Mouse (Mus musculus): ENCODE data around the gene Nppb. TPM values are rescaled to one million over a fixed set of nuclear protein-coding genes. Genes with fewer than 3 reads are reported as not detected.

The Nppb gene
- polyA plus RNA-seq, 1 experiment from 2014 or later, result not detected

DNA sequence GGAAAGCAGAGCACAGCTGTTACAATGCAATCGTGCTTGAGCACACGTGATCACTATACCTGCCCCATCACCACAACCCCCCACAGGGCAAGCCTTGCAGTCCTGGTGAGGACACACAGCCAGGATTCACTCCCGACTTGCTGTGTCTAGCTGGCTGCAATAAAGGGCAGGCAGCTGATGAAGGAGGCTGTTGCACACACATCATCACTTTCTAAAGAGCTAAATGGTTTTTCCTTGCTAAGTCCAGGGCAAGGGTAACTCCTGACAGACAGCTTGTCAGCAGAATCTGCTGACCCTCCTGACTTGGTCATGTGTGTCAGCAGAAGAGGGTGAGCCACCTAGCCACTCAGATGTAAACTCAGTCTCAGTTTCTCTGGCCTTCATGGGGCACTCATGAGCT is 31.4 kb downstream of the Nppb start:
- no peak overlapping the region for H3K4me3 ChIP-seq (ENCODE audit: low read depth, low read length)
- H3K27me3 ChIP-seq (replicated peaks; ENCODE audit: control insufficient read depth, insufficient read depth, low read length), result no peaks in the 10 kb centered on the region
- H3K36me3 ChIP-seq (ENCODE audit: control insufficient read depth, insufficient read depth, low read length), result peaks cover 100% of the 10 kb centered on the region
- no peak overlapping the region for H3K27ac ChIP-seq (ENCODE audit: low read depth, low read length)
- no peak overlapping the region for H3K4me2 ChIP-seq (ENCODE audit: low read length)
- no peak for DNase-seq (ENCODE audit: low spot score)
- no peaks in the 10 kb centered on the region for H3K9me3 ChIP-seq (replicated peaks; ENCODE audit: control insufficient read depth, low read length)
- 83% methylated on average over 3 of the region's 3 CpGs for WGBS
- ATAC-seq, result no peak
- no peak overlapping the region for H3K9ac ChIP-seq (ENCODE audit: low read length)
- no peaks in the 10 kb centered on the region for H3K4me1 ChIP-seq (ENCODE audit: control insufficient read depth, insufficient read depth, low read length)

- peak; percentile 66 for ATAC-seq
- H3K4me2 ChIP-seq (ENCODE audit: low read length), result no peak overlapping the region
- no peaks in the 10 kb centered on the region for H3K4me1 ChIP-seq (ENCODE audit: control insufficient read depth, insufficient read depth, low read length)
- WGBS, result 33% methylated on average over 2 of the region's 2 CpGs
- H3K9me3 ChIP-seq (replicated peaks; ENCODE audit: control insufficient read depth, low read length), result no peaks in the 10 kb centered on the region
- H3K36me3 ChIP-seq (ENCODE audit: control insufficient read depth, insufficient read depth, low read length), result peaks cover 100% of the 10 kb centered on the region
- H3K27ac ChIP-seq (ENCODE audit: low read depth, low read length), result peak overlapping the region; percentile 21; the same call in 1 of the 2 replicates
- no peak overlapping the region for H3K4me3 ChIP-seq (ENCODE audit: low read depth, low read length)
- no peak overlapping the region for H3K9ac ChIP-seq (ENCODE audit: low read length)
- DNase-seq (ENCODE audit: low spot score), result peak; percentile 35
- no peaks in the 10 kb centered on the region for H3K27me3 ChIP-seq (replicated peaks; ENCODE audit: control insufficient read depth, insufficient read depth, low read length)
These were observed 32.8 kb downstream of the Nppb start for GRCm38 (mm10) chr4:148018410-148018809.

DNA sequence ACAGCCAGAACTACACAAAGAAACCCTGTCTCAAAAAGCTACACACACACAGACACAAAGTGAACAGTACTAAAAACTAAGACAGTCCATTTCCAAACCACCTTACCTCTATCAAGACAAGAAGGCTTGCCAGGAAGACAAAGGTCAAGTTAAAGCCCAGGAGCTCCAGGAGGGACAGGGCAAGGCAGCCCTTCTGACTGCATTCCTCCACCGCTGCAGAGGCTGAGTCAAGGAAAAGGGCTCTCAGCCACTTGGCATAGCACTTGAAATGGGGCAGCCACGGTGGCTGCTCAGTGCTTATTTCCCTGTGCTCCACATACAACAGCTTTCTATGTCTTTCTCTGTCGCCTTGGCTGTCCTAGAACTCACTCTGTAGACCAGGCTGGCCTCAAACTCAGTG is 38.4 kb downstream of the Nppb start:
- WGBS, result 88% methylated on average over 3 of the region's 3 CpGs
- H3K4me2 ChIP-seq (ENCODE audit: low read length), result no peak overlapping the region
- H3K27me3 ChIP-seq (replicated peaks; ENCODE audit: control insufficient read depth, insufficient read depth, low read length), result no peaks in the 10 kb centered on the region
- no peak for DNase-seq (ENCODE audit: low spot score)
- H3K9me3 ChIP-seq (replicated peaks; ENCODE audit: control insufficient read depth, low read length), result no peaks in the 10 kb centered on the region
- H3K27ac ChIP-seq (ENCODE audit: low read depth, low read length), result no peak overlapping the region
- H3K4me1 ChIP-seq (ENCODE audit: control insufficient read depth, insufficient read depth, low read length), result no peaks in the 10 kb centered on the region
- H3K4me3 ChIP-seq (ENCODE audit: low read depth, low read length), result no peak overlapping the region
- ATAC-seq, result no peak
- H3K36me3 ChIP-seq (ENCODE audit: control insufficient read depth, insufficient read depth, low read length), result peaks cover 98% of the 10 kb centered on the region
- H3K9ac ChIP-seq (ENCODE audit: low read length), result no peak overlapping the region

DNA sequence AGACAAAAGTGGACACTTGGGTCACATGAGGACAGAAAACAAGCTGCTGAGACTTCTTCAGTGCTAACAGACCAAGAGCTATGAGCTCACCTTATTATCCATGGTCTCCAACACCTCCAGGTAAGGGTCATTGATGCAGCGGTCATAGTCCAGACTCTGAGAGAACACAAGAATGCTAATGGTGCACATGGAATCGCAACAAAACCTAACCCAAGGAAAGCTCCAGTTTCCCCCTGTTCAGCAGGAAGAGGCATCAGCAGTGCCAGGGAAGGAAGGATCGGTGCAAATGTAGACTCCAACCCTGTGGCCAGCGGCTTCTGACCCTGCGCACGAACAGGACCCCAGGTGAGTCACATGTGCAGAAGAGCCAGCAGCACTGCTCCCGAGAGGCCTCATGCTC is 43.7 kb downstream of the Nppb start:
- Histone ChIP-seq H3K4me1 (ENCODE audit: control insufficient read depth, insufficient read depth, low read length) (no peaks in the 10 kb centered on the region), H3K4me2 (ENCODE audit: low read length) (no peak overlapping the region), H3K27me3 (replicated peaks; ENCODE audit: control insufficient read depth, insufficient read depth, low read length) (no peaks in the 10 kb centered on the region), H3K27ac (ENCODE audit: low read depth, low read length) (no peak overlapping the region), H3K9me3 (replicated peaks; ENCODE audit: control insufficient read depth, low read length) (no peaks in the 10 kb centered on the region), H3K9ac (ENCODE audit: low read length) (no peak overlapping the region), H3K4me3 (ENCODE audit: low read depth, low read length) (no peak overlapping the region), H3K36me3 (ENCODE audit: control insufficient read depth, insufficient read depth, low read length) (peaks cover 78% of the 10 kb centered on the region)
- ATAC-seq (no peak), DNase-seq (ENCODE audit: low spot score) (no peak)
- 99% methylated on average over 7 of the region's 7 CpGs for WGBS

DNA sequence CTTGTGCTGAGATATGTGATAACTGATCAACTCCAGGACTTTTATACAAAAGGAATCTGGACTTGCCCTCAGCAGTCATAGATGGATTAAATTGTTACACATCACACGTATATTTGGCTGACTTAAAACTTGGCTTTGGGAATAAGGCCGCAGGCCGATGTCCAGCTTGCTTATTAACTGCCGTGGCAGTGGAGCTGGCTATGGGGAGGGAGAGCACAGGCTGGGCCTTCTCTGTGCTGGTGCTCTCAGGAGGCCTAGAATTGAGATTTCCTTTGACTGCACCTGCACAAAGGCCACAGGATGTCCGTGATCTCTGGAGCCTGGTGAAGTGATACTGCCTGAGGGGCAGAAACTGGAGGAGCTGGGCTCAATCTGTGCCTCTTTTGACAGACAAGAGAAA is 44.9 kb downstream of the Nppb start:
- Histone ChIP-seq H3K36me3 (ENCODE audit: control insufficient read depth, insufficient read depth, low read length) (peaks cover 77% of the 10 kb centered on the region), H3K4me2 (ENCODE audit: low read length) (no peak overlapping the region), H3K4me3 (ENCODE audit: low read depth, low read length) (no peak overlapping the region), H3K27ac (ENCODE audit: low read depth, low read length) (no peak overlapping the region), H3K27me3 (replicated peaks; ENCODE audit: control insufficient read depth, insufficient read depth, low read length) (no peaks in the 10 kb centered on the region), H3K4me1 (ENCODE audit: control insufficient read depth, insufficient read depth, low read length) (no peaks in the 10 kb centered on the region), H3K9ac (ENCODE audit: low read length) (no peak overlapping the region), H3K9me3 (replicated peaks; ENCODE audit: control insufficient read depth, low read length) (no peaks in the 10 kb centered on the region)
- no peak for ATAC-seq
- WGBS, result 86% methylated on average over 5 of the region's 5 CpGs
- no peak for DNase-seq (ENCODE audit: low spot score)

DNA sequence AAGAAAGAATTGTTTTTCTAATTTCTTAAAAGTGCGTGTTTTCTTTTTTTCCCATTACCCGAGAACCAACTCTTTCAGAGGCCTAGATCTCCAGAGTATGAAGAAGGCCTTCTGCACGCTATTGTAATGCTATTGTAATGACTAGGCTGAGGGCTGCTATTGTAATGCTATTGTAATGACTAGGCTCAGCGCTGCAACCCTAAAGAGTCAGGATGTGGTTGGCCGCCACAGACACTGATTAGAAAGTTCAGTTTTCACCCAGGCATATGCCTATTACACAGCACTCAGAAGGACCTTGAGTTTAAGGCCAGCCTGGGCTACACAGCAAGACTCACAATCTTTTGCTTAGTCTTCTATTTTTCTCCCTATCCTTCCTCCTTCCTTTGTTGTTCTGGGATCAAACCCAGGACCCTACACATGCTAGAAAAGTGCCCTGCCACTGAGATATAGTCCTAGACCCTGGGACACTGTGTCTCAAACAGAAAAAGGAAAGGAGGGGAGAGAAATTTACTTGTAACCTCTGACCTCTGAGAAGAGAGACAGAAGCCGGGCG is 48.3 kb downstream of the Nppb start:
- Histone ChIP-seq H3K4me3 (ENCODE audit: low read depth, low read length) (no peak overlapping the region), H3K36me3 (ENCODE audit: control insufficient read depth, insufficient read depth, low read length) (peaks cover 52% of the 10 kb centered on the region), H3K4me2 (ENCODE audit: low read length) (no peak overlapping the region), H3K4me1 (ENCODE audit: control insufficient read depth, insufficient read depth, low read length) (peaks cover 6% of the 10 kb centered on the region), H3K27me3 (replicated peaks; ENCODE audit: control insufficient read depth, insufficient read depth, low read length) (no peaks in the 10 kb centered on the region), H3K9ac (ENCODE audit: low read length) (no peak overlapping the region), H3K27ac (ENCODE audit: low read depth, low read length) (no peak overlapping the region), H3K9me3 (replicated peaks; ENCODE audit: control insufficient read depth, low read length) (no peaks in the 10 kb centered on the region)
- ATAC-seq (no peak), DNase-seq (ENCODE audit: low spot score) (no peak)
- 72% methylated on average over 7 of the region's 7 CpGs for WGBS

- ATAC-seq, result no peak
- 86% methylated on average over 3 of the region's 3 CpGs for WGBS
- H3K27me3 ChIP-seq (replicated peaks; ENCODE audit: control insufficient read depth, insufficient read depth, low read length), result no peaks in the 10 kb centered on the region
- H3K4me1 ChIP-seq (ENCODE audit: control insufficient read depth, insufficient read depth, low read length), result peaks cover 18% of the 10 kb centered on the region
- no peak overlapping the region for H3K27ac ChIP-seq (ENCODE audit: low read depth, low read length)
- H3K36me3 ChIP-seq (ENCODE audit: control insufficient read depth, insufficient read depth, low read length), result peaks cover 44% of the 10 kb centered on the region
- no peak overlapping the region for H3K4me2 ChIP-seq (ENCODE audit: low read length)
- no peak overlapping the region for H3K9ac ChIP-seq (ENCODE audit: low read length)
- DNase-seq (ENCODE audit: low spot score), result no peak
- no peak overlapping the region for H3K4me3 ChIP-seq (ENCODE audit: low read depth, low read length)
- H3K9me3 ChIP-seq (replicated peaks; ENCODE audit: control insufficient read depth, low read length), result no peaks in the 10 kb centered on the region
These were observed 49.9 kb downstream of the Nppb start for GRCm38 (mm10) chr4:148035440-148035839.

Other genes with a start within 250 kb of the Nppb start
- 6.1 and 6.2 TPM in 2 replicates for gene Zfp984, start 176.0 kb upstream of the Nppb start, polyA plus RNA-seq (2014; fragmentation: Nextera tagmentation; extraction: Ambion mirVana)
- gene Zfp933, start 137.4 kb upstream of the Nppb start, polyA plus RNA-seq (2014; fragmentation: Nextera tagmentation; extraction: Ambion mirVana), result 8.4 and 12.5 TPM in 2 replicates
- gene Miip, start 117.0 kb upstream of the Nppb start, polyA plus RNA-seq (2014; fragmentation: Nextera tagmentation; extraction: Ambion mirVana), result 36.6 and 37.1 TPM in 2 replicates
- 9.5 and 10.2 TPM in 2 replicates for gene Fv1, start 116.8 kb upstream of the Nppb start, polyA plus RNA-seq (2014; fragmentation: Nextera tagmentation; extraction: Ambion mirVana)
- 33.8 and 50.1 TPM in 2 replicates for gene Mfn2, start 81.1 kb upstream of the Nppb start, polyA plus RNA-seq (2014; fragmentation: Nextera tagmentation; extraction: Ambion mirVana)
- gene Plod1, start 49.0 kb upstream of the Nppb start, polyA plus RNA-seq (2014; fragmentation: Nextera tagmentation; extraction: Ambion mirVana), result 15.0 and 18.8 TPM in 2 replicates
- 12.5 TPM in 2 replicates for gene 2510039O18Rik, start 44.9 kb upstream of the Nppb start, polyA plus RNA-seq (2014; fragmentation: Nextera tagmentation; extraction: Ambion mirVana)
- gene Nppa, start 14.9 kb downstream of the Nppb start, polyA plus RNA-seq (2014; fragmentation: Nextera tagmentation; extraction: Ambion mirVana), result 0.80 and 1.1 TPM in 2 replicates
- gene Clcn6, start 53.0 kb downstream of the Nppb start, polyA plus RNA-seq (2014; fragmentation: Nextera tagmentation; extraction: Ambion mirVana), result 19.1 and 24.8 TPM in 2 replicates
- gene Mthfr, start 53.3 kb downstream of the Nppb start, polyA plus RNA-seq (2014; fragmentation: Nextera tagmentation; extraction: Ambion mirVana), result 12.4 TPM in 2 replicates
- 5.3 and 5.7 TPM in 2 replicates for gene Agtrap, start 102.2 kb downstream of the Nppb start, polyA plus RNA-seq (2014; fragmentation: Nextera tagmentation; extraction: Ambion mirVana)
- gene Mad2l2, start 144.6 kb downstream of the Nppb start, polyA plus RNA-seq (2014; fragmentation: Nextera tagmentation; extraction: Ambion mirVana), result 129 and 141 TPM in 2 replicates
- gene Draxin, start 144.9 kb downstream of the Nppb start, polyA plus RNA-seq (2014; fragmentation: Nextera tagmentation; extraction: Ambion mirVana), result 18.8 and 20.7 TPM in 2 replicates
- gene Fbxo6, start 166.4 kb downstream of the Nppb start, polyA plus RNA-seq (2014; fragmentation: Nextera tagmentation; extraction: Ambion mirVana), result 19.0 and 20.6 TPM in 2 replicates
- 70.6 and 76.3 TPM in 2 replicates for gene Fbxo44, start 174.7 kb downstream of the Nppb start, polyA plus RNA-seq (2014; fragmentation: Nextera tagmentation; extraction: Ambion mirVana)
- 2.2 and 3.2 TPM in 2 replicates for gene Fbxo2, start 174.8 kb downstream of the Nppb start, polyA plus RNA-seq (2014; fragmentation: Nextera tagmentation; extraction: Ambion mirVana)